Mouse (Mus musculus) frontal cortex, postnatal 14 days (tissue): ENCODE results near the gene Lrmp.

ENCODE experiments used
- DNase-seq, 2 experiments: peaks; one replicate each; pipeline ENCODE4 v3.0.0; 2022; ENCODE audit warnings: low spot score in 2 of 2

The Lrmp gene

DNA sequence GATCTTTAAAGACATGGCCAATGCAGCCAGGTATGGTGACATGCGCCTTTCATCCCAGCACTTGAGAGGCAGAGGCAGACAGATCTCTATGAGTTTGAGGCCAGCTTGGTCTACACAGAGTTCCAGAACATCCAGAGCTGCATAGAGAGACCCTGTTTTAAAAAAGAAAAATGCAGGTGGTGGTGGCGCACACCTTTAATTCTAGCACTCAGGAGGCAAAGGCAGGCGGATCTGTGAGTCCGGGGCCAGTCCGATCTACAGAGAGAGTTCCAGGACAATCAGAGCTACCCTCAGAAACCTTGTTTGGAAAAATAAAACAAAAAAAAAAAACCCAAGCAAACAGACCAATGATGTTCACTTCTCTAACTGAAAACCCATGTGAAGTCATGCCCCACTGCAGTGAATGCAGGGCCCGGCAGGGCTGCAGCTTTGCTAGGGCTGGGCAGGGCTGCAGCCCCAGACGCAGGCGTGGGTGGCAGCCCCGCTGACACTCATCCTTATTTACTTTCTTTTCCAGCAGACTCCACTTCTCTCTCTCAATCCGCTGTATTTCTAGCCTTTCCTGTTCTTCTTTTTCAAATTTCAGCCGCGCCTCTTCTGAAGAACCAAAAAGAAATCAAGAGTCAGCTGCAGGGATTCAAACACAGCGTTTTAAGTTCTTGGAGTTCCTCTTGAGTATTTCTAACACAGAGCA, 87.1 kb downstream of the Lrmp start:
- no peak for DNase-seq

- DNase-seq, result no peak
These were observed 89.0 kb downstream of the Lrmp start for GRCm38 (mm10) chr6:145204440-145204839.

DNA sequence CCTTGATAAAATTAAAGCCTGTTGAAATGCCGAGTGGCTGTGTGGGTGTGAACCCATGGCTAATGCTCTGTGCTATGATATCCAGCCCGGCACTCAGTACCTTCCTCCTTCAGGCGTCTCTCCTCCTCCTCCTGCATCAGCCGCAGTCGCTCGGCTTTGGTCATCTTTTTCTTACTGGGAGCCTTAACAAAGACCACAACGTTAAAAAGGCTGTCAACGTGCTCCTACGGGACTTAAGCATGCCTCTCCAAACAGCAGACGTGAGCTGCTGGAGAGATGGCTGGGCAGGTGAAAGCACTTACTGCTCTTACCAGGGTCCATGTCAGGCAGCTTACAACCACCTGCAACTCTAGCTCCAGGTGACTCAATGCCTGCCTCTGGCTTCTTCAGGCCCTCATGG, 89.7 kb downstream of the Lrmp start:
- no peak for DNase-seq

DNA sequence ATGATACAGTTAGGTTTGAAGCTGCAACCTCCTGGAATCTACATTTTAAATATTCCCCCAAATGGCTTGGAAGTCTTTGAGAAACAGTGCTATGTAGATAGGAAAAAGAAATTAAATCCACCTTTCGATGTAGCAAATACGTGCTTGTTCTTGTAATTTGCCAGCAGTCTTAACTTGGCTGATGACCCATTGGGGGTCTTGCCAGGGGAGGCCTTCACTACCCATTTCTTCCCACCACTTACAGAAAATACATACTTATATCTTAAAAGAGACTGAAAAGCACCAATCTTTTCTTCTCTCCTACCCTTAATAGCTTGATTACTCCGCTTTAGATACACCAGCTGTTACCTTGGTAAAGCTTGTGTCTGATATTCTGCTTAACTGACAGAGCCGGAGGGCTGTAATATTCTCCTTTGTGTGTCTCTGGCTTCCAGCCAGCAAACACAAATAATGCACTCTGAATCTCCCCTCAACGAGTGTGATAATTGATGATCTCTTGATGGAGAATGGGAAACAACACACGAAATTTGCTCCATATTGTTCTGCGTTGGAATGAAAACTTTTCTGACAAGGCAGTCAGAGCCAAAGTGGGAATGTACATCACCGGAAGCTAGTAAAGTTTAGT, 94.7 kb downstream of the Lrmp start:
- DNase-seq, result no peak

DNA sequence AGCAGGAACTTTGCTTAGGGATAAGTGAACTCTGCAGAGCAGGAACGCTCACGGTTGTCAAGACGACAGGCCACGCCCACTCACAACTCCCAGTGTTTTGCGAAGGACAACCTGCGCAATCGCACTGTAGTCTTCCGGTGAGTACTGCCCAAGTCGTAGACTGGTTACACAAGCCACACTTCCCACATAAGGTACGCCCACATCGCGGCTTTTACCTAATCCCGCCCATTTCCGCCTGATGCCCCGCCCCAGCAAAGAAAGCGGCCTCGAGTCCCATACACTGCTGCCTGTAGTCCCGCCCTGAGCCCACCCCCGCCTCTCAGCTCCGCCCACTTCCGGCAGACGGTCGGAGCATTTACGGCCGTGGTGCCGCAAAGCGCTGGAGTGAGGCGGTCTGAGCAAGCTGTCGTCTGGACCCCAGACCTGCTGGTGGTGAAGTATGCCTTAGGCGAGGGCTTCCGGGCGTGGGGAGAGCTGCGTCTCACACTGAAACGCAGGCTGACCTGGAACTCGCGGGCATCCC, 95.4 kb downstream of the Lrmp start, which contains the start of the genes Casc1 and Etfrf1:
Gene Casc1 (minus strand): TSS at position 190 of the 523 bp plus-strand sequence.
Gene Etfrf1 (plus strand): TSS at position 319 of the 523 bp plus-strand sequence.
- DNase-seq, result peak; percentile 97 to 99

DNA sequence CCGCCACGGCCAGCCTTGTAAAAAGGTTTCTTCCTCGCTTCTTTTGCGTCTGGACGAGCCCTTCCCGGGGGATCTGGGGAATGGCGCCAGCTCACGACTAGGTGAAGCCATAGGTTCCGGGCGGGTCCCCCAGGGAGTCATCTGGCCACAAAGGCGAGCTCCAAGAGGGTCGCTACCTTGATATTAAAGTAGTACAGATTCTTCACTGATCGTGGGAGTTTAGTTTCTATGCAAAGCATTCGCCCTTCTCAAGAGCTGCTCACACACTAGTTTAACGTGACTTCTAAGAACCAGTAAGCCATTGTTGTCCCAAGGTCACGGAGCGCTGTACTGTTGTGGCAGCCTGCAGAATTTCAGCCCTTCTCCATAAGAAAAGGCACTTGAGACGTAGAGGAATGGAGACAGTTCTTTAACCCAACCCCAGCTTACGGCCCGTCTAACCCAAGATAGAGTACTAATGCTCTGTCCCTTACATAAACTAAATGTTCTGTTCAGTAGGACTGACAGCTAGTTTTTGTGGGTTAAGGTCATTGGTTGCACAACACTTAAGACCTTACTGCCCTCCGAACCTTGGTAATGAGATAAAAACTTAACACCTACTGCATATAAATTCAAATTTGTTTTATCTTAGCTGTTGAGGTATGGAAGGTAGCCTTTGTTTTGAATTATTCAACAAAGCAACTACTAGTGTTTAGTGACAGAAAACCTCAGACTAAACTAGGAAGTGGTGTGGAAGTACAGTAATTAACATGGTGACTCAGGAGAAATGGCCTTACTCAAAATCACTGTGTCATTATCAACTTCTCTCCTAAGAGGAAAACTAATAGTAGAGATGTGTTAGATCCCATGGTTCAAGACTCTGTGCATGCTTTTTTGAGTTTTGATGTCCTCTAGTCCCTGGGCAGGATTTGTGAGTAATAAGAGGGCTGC, 96.2 kb downstream of the Lrmp start:
- no peak for DNase-seq

- no peak for DNase-seq
These were observed 98.5 kb downstream of the Lrmp start for GRCm38 (mm10) chr6:145213916-145214315.

- DNase-seq, result no peak
These were observed 100.4 kb downstream of the Lrmp start for GRCm38 (mm10) chr6:145215826-145216225.

DNA sequence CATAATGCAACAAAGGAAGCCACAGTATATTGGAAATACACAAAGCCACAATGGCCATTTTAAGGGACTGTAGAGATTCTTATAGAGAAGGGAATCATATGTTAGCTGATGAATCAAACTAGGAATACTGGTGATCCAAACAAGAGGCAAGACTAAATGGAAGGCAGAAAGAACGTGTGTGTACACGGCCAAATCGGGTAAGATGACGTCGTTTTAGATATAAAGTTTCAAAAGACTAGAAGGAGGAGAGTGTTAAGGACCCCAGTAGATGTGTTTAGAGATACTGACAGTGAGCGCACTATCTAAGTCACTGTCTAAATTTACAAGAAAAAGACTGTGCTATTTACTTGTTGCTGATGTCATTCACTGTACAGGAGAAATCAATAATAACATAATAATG, 108.8 kb downstream of the Lrmp start:
- DNase-seq, result no peak
